Mouse (Mus musculus) bone marrow, adult 2 months (tissue): ENCODE results near the gene Ppil2. TPM values are rescaled to one million over a fixed set of nuclear protein-coding genes. Genes with fewer than 3 reads are reported as not detected.
A peak's percentile ranks its signal among the peaks of the same experiment; 100 is the strongest.

Source experiments
- H3K27ac ChIP-seq: fragments of 200-500 bp; 2 replicates; pipeline ENCODE4 v1.5.1; 2012; ENCODE audit warnings: low read depth, mild to moderate bottlenecking, control low read depth, inconsistent platforms, low read length; ENCODE audit not compliant: control insufficient read depth, poor library complexity, insufficient read depth
- H3K4me1 ChIP-seq: fragments of 200-500 bp; 2 replicates; pipeline ENCODE4 v1.6.1; 2011; ENCODE audit warnings: low read length; ENCODE audit not compliant: control insufficient read depth, insufficient read depth
- H3K4me3 ChIP-seq: fragments of 200-500 bp; replicated peaks from 2 replicates; pipeline ENCODE3; 2011; ENCODE audit warnings: mild to moderate bottlenecking, low read depth, low read length, control low read depth; ENCODE audit not compliant: control insufficient read depth
- CTCF ChIP-seq: fragments of 200-500 bp; IDR thresholded peaks from 2 replicates; pipeline ENCODE4 v1.5.1; 2011; ENCODE audit warnings: low read length, control low read depth; ENCODE audit not compliant: control insufficient read depth, insufficient read depth
- POLR2A ChIP-seq: fragments of 200-500 bp; IDR thresholded peaks from 2 replicates; pipeline ENCODE4 v1.6.1; 2011; ENCODE audit warnings: low read depth, mild to moderate bottlenecking, control low read depth, low read length, borderline replicate concordance; ENCODE audit not compliant: control insufficient read depth
- WGBS: fragments of 180-500 bp; shearing (Covaris S2); methylation state at CpG from one replicate; pipeline ENCODE4 v1.1.7; 2018; 5-methylcytosine and 5-hydroxymethylcytosine counted together
- polyA plus RNA-seq: library from polyadenylated mRNA; stranded (reverse); fragments of >200 nt; gene quantifications from 2 replicates; pipeline ENCODE4 v1.2.4, GENCODE M21; 2011; ENCODE audit warnings: low replicate concordance; ENCODE audit not compliant: missing spikeins, insufficient read depth, insufficient read length

Ppil2 gene
- polyA plus RNA-seq, 1 experiment = 99.6 TPM

DNA sequence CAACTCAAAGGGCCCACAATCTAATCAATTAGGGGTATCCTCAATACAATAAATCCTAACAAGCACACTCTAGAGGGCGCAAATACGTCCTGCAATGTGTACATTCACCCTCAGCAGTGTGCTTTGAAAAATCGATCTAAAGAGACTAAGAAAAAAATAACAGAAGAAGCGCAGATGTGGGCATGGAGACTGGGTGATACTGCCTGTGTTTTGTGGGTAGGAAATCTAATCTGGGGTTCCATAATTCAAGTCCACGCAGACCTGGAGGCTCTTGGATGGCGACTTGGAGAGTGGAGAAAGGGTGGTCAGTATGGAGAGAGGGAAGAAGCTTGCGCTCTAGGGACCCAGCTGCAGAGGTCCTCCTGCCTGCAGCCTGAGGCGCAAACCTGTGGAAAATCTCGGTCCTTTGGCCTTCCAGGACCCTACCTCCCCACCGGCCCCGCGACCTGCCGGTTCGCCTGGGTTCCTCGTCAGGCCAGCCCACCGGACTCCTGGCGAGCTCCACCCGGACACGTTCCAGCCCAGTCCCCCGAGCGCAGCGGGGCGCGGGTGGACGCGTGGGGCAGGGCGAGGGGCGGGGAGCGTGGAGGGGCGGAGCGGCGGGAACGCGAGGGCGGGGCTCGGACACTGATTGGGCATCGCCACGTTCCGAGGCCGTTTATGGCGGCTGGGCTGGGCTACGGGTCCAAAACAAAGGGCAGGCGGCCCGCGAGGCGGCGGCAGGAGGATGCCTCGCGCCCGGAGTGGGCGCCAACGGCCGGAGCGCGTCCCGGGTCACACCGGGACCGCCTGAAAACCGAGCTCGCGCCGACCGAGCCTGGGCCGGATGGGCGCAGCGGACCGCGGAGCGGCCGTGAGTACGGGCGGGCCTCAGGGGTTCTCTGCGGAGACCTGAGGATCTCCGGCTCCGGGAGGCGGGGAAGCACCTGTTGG, 41.3 kb downstream of the Ppil2 start, which contains the start of gene Ypel1:
Ypel1 (plus strand) TSS at position 186 of the 933 bp plus-strand sequence.
- under 1% methylated on average over 76 of the region's 76 CpGs for WGBS
- no peak within 1 kb of the TSS; the same call in 1 of the 2 replicates for H3K27ac ChIP-seq
- peak within 1 kb of the TSS; percentile 68 for H3K4me3 ChIP-seq
- H3K4me1 ChIP-seq = no peaks in the 10 kb centered on the region; the same call in 1 of the 2 replicates
- TF ChIP-seq POLR2A (peak; percentile 49; the same call in 1 of the 2 replicates), CTCF (no peak)

DNA sequence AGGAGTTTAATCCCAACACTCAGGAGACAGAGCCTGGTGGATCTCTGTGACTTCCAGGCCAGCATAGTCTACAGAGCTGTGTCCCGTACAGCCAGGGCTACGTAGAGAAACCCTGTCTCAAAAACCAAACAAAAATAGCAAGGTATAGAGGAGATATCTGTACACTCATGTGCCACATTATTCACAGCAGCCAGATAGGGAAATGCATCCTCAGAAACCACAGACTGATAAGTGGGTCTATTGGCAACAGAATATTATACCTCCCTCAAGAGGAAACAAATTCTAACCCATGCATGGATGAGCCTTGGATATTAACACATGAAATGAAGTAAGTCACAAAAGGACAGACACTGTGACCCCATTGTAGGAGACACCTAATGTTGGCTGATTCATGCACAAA, 43.5 kb downstream of the Ppil2 start:
- 55% methylated on average over 2 of the region's 2 CpGs for WGBS
- H3K27ac ChIP-seq = no peak overlapping the region
- H3K4me3 ChIP-seq = no peak overlapping the region
- no peak for TF ChIP-seq POLR2A
- TF ChIP-seq CTCF = no peak
- H3K4me1 ChIP-seq = no peaks in the 10 kb centered on the region; the same call in 1 of the 2 replicates

DNA sequence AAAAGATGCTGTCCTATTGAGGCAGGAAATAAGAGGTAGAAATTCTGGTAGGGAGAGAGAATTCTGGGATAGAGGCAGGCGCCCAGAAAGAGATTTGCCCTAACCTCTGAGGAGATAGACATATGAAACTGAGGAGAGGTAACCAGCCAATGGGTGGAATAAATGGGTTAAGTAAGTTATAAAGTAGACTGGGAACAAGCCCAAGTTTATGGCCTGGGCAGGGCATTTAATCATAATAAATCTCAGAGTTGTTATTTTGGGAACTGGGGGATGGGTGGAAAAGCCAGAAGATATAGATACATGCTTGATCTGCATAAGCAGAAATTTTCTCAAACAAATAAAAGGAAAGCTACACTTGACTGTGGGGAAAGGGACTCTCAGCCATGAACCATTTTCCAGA, 48.7 kb downstream of the Ppil2 start:
- no peaks in the 10 kb centered on the region for H3K4me1 ChIP-seq
- 53% methylated on average over 1 of the region's 1 CpGs for WGBS
- no peak for TF ChIP-seq CTCF
- no peak for TF ChIP-seq POLR2A
- no peak overlapping the region for H3K4me3 ChIP-seq
- no peak overlapping the region for H3K27ac ChIP-seq

DNA sequence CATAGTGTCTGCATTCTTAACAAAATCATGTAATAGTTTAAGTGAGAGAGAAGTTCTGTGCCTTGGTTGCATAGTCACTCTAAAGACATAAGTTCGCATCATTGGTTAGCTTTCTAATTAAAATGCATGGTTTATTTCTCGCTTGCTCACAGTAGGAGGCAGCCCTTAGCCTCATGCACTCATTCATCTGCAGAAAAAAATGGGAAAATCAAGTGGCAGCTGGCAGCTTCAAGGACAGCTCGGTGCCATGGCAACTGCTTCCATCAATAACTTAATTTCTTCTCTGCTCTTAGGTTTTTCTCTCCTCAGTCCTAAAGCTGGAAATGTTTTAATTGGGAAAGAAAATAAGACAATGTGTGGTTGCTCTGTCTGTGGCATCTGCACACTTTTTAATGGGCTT, 55.5 kb downstream of the Ppil2 start:
- H3K4me1 ChIP-seq = no peaks in the 10 kb centered on the region; the same call in 1 of the 2 replicates
- WGBS = 75% methylated on average over 3 of the region's 3 CpGs
- TF ChIP-seq CTCF (no peak), POLR2A (no peak)
- H3K4me3 ChIP-seq = no peak overlapping the region
- H3K27ac ChIP-seq = no peak overlapping the region

DNA sequence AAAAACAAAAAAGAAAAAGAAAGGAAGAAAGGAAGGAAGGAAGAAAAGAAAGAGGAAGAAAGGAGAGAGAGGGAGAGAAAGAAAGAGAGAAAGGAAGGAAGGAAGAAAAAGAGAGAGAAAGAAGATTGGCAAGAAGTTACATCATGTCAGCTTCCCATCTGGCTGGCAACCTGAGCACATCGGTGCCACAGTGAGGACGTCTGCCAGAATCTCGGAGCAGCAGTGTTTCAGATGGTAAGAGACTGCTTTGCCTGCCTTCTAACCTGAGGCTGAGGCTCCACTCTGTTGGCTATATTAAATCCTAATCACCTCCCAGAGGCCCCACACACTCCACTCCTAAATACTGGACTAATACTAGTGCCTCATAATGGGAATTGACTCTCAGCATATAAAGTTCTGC, 57.2 kb downstream of the Ppil2 start:
- WGBS = 48% methylated on average over 3 of the region's 3 CpGs
- TF ChIP-seq CTCF = no peak
- TF ChIP-seq POLR2A = no peak

DNA sequence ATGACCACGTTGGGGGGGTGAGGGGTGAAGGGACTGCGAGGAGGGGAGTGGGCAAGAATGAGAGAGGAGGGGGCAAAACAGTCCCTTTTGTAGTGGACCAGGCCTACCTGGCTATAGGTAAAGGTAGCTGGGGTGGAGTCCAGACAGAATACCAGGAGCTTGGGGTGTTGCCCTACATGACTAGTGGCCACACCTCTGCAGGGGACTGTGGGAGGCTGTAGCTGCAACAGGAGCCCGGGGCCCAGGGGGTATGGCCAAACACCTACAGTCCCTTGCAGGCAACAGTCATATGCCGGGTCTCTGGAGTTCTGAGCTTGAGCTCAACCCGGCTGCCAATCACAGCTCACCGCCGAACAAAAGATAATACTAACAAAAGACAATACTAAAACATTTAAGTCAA, 59.0 kb downstream of the Ppil2 start:
- no peak overlapping the region for H3K4me3 ChIP-seq
- WGBS = 75% methylated on average over 7 of the region's 7 CpGs
- H3K27ac ChIP-seq = no peak overlapping the region
- no peaks in the 10 kb centered on the region; the same call in 1 of the 2 replicates for H3K4me1 ChIP-seq
- TF ChIP-seq POLR2A (no peak), CTCF (no peak)

More for the DNA sequence above, 57.2 kb downstream of the Ppil2 start:
- H3K27ac ChIP-seq = no peak overlapping the region
- no peaks in the 10 kb centered on the region; the same call in 1 of the 2 replicates for H3K4me1 ChIP-seq
- H3K4me3 ChIP-seq = no peak overlapping the region

DNA sequence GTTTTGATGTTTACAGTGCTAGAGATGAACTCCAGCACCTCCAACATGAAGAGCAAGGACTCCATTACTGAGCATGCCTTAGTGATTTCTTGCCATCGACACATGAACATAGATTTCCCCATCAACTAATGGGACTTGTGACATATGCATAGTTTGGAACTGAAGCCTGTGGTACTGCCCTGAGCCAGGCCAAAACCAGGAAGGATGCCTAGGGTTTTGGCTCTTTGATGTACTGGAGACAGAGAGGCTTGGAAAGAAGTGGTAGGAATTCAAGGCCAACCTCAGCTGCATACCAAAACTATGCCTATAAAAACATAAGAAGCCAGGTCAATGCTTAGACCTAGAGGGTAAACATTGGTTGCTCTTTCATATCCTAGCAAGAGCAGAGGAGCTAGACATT, 61.2 kb downstream of the Ppil2 start:
- 85% methylated on average over 1 of the region's 1 CpGs for WGBS
- H3K4me1 ChIP-seq = no peaks in the 10 kb centered on the region; the same call in 1 of the 2 replicates
- no peak overlapping the region for H3K4me3 ChIP-seq
- no peak for TF ChIP-seq CTCF
- no peak for TF ChIP-seq POLR2A
- H3K27ac ChIP-seq = no peak overlapping the region

DNA sequence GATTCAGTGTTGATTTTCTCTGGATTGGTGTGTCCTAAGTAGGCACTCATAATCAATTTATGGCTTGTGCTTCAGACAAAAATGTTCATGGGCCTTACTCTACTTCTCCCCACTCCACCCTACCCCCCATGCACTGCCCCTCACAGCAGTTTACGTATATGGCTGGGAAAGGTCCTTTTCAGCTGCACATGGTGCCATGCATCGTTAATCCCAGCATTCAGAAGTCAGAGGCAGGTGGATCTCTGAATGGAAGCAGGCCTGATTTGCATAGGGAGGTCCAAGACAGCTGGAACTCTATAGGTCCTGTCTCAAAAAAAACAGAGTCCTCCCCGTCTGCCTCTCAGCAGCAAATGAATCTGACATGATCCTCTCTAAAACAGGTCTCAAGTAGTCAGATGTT, 65.8 kb downstream of the Ppil2 start:
- TF ChIP-seq CTCF (no peak), POLR2A (no peak)
- Histone ChIP-seq H3K4me1 (no peaks in the 10 kb centered on the region; the same call in 1 of the 2 replicates), H3K4me3 (no peak overlapping the region), H3K27ac (no peak overlapping the region)
- 83% methylated on average over 3 of the region's 3 CpGs for WGBS

DNA sequence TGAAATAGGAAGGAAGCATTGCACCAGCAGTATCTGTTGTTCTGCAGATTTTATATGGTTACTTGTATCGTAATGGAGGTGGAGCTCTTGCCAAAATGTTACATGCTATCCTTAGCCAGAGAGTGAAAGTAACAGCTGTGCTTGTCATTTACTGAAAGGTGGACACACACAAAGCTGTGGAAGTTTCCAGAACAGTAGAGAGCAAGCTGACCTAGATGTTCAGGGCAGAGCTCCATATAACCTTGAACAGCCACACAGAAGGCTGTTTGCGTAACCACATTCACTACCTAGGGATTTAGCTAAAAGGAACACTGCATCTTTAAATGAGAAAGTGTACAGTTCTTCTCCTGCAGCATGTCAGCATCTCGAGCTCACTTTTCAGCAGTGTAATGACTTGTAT, 66.7 kb downstream of the Ppil2 start:
- Histone ChIP-seq H3K4me1 (no peaks in the 10 kb centered on the region; the same call in 1 of the 2 replicates), H3K27ac (no peak overlapping the region), H3K4me3 (no peak overlapping the region)
- no peak for TF ChIP-seq CTCF
- TF ChIP-seq POLR2A = no peak
- 83% methylated on average over 3 of the region's 3 CpGs for WGBS
